Mouse (Mus musculus): ENCODE measurements around the gene D130052B06Rik. TPM values are rescaled to one million over a fixed set of nuclear protein-coding genes. Genes with fewer than 3 reads are reported as not detected.

Gene D130052B06Rik
- polyA plus RNA-seq, 1 experiment from 2014 or later, result 0.07 TPM

GRCm38 (mm10) chr11:33654485-33654884 lies 55.4 kb downstream of the D130052B06Rik start:
- no peaks in the 10 kb centered on the region for H3K4me1 ChIP-seq (ENCODE audit: control insufficient read depth, insufficient read depth, low read length)
- WGBS, result 84% methylated on average over 2 of the region's 2 CpGs
- no peak overlapping the region for H3K4me2 ChIP-seq (ENCODE audit: low read depth, severe bottlenecking)
- H3K27ac ChIP-seq (replicated peaks; ENCODE audit: low read depth, low read length), result no peak overlapping the region
- H3K4me3 ChIP-seq (ENCODE audit: low read depth, low read length), result no peak overlapping the region
- no peaks in the 10 kb centered on the region for H3K27me3 ChIP-seq (ENCODE audit: control insufficient read depth, insufficient read depth, low read length)
- H3K36me3 ChIP-seq (ENCODE audit: control insufficient read depth, insufficient read depth, low read length), result no peaks in the 10 kb centered on the region
- ATAC-seq (ENCODE audit: insufficient number of reproducible peaks, low FRiP score, low TSS enrichment, low read depth), result no peak
- DNase-seq (ENCODE audit: low spot score), result no peak
- H3K9ac ChIP-seq (ENCODE audit: low read length), result no peak overlapping the region
- no peaks in the 10 kb centered on the region for H3K9me3 ChIP-seq (ENCODE audit: control insufficient read depth, low read length)

GRCm38 (mm10) chr11:33655221-33655620 lies 56.1 kb downstream of the D130052B06Rik start:
- no peaks in the 10 kb centered on the region for H3K36me3 ChIP-seq (ENCODE audit: control insufficient read depth, insufficient read depth, low read length)
- H3K27ac ChIP-seq (replicated peaks; ENCODE audit: low read depth, low read length), result no peak overlapping the region
- no peaks in the 10 kb centered on the region for H3K27me3 ChIP-seq (ENCODE audit: control insufficient read depth, insufficient read depth, low read length)
- no peaks in the 10 kb centered on the region for H3K4me1 ChIP-seq (ENCODE audit: control insufficient read depth, insufficient read depth, low read length)
- H3K9me3 ChIP-seq (ENCODE audit: control insufficient read depth, low read length), result no peaks in the 10 kb centered on the region
- H3K9ac ChIP-seq (ENCODE audit: low read length), result no peak overlapping the region
- WGBS, result 83% methylated on average over 3 of the region's 3 CpGs
- H3K4me3 ChIP-seq (ENCODE audit: low read depth, low read length), result no peak overlapping the region
- H3K4me2 ChIP-seq (ENCODE audit: low read depth, severe bottlenecking), result no peak overlapping the region
- DNase-seq (ENCODE audit: low spot score), result no peak
- no peak for ATAC-seq (ENCODE audit: insufficient number of reproducible peaks, low FRiP score, low TSS enrichment, low read depth)

- WGBS, result 84% methylated on average over 7 of the region's 7 CpGs
- no peak overlapping the region for H3K9ac ChIP-seq (ENCODE audit: low read length)
- no peaks in the 10 kb centered on the region for H3K36me3 ChIP-seq (ENCODE audit: control insufficient read depth, insufficient read depth, low read length)
- H3K4me1 ChIP-seq (ENCODE audit: control insufficient read depth, insufficient read depth, low read length), result no peaks in the 10 kb centered on the region
- H3K27me3 ChIP-seq (ENCODE audit: control insufficient read depth, insufficient read depth, low read length), result no peaks in the 10 kb centered on the region
- H3K9me3 ChIP-seq (ENCODE audit: control insufficient read depth, low read length), result no peaks in the 10 kb centered on the region
- no peak overlapping the region for H3K4me2 ChIP-seq (ENCODE audit: low read depth, severe bottlenecking)
- no peak overlapping the region for H3K4me3 ChIP-seq (ENCODE audit: low read depth, low read length)
- DNase-seq (ENCODE audit: low spot score) (no peak), ATAC-seq (ENCODE audit: insufficient number of reproducible peaks, low FRiP score, low TSS enrichment, low read depth) (no peak)
- no peak overlapping the region for H3K27ac ChIP-seq (replicated peaks; ENCODE audit: low read depth, low read length)
Measured at GRCm38 (mm10) chr11:33655861-33656593, 56.9 kb downstream of the D130052B06Rik start.

DNA sequence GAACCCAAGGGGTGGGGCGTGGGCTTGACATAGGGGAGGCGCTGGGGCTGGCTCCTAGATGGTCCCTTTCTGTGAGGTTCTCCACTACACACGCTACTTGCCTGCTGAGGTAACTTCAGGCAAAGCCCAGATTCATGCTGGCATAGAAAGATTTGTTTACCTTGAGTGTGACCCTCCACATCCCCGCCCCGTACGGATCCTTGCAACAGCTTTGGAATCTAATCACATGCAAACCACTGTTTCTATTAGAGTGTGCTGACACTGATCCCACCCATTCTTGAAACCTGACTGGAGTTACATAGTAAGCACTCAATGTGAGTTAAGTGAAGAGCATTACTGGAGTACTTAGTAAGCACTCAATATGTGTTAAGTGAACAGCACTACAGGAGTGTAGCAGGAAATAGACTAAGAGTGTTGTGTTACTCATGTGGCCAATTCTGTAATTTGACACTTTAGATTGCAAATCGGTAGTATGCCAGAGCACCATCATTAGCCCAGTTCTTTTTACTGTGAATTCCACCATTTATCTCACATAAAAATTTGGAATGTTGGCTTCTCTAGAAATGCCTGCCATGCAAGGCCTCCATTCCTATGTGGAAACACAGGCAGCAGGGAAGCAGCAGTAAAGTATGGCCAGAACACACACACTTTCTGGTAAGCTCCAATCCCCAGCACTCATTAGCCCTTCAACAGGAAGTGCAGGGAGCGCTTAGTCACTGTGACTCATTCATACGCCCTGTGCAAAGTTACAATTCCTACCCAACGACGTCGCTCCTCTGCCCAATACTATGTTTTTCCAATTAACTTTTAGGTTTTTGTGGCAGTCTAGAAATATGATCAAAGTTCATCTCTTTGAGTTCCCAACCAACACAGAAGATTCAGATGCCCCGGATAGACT lies 61.2 kb downstream of the D130052B06Rik start:
- Histone ChIP-seq H3K27ac (replicated peaks; ENCODE audit: low read depth, low read length) (no peak overlapping the region), H3K9ac (ENCODE audit: low read length) (no peak overlapping the region), H3K4me1 (ENCODE audit: control insufficient read depth, insufficient read depth, low read length) (no peaks in the 10 kb centered on the region), H3K4me3 (ENCODE audit: low read depth, low read length) (no peak overlapping the region), H3K36me3 (ENCODE audit: control insufficient read depth, insufficient read depth, low read length) (no peaks in the 10 kb centered on the region), H3K9me3 (ENCODE audit: control insufficient read depth, low read length) (no peaks in the 10 kb centered on the region), H3K27me3 (ENCODE audit: control insufficient read depth, insufficient read depth, low read length) (no peaks in the 10 kb centered on the region), H3K4me2 (ENCODE audit: low read depth, severe bottlenecking) (no peak overlapping the region)
- DNase-seq (ENCODE audit: low spot score) (no peak), ATAC-seq (ENCODE audit: insufficient number of reproducible peaks, low FRiP score, low TSS enrichment, low read depth) (no peak)
- WGBS, result 68% methylated on average over 13 of the region's 13 CpGs

DNA sequence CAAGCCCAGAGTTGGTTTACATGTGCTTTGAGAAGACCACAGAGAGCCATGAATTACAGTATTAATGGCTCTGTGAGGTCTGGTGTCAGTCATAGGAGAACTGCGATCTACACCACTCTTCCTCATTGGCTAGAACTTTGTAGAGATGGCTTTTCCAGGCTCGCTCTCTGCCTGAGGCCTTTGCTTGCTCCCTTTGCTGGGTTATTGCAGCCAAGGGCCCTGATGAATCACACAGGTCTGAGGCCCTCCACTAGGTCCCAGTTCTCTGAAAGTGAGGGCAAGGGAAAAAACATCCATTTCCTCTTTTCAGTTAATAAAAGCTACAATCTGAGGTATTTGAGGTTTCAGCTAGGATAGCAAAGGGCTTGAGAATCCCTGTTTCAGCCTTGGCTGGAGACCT lies 64.5 kb downstream of the D130052B06Rik start:
- no peaks in the 10 kb centered on the region for H3K9me3 ChIP-seq (ENCODE audit: control insufficient read depth, low read length)
- H3K27ac ChIP-seq (replicated peaks; ENCODE audit: low read depth, low read length), result no peak overlapping the region
- H3K4me3 ChIP-seq (ENCODE audit: low read depth, low read length), result no peak overlapping the region
- WGBS, result 79% methylated on average over 2 of the region's 2 CpGs
- H3K36me3 ChIP-seq (ENCODE audit: control insufficient read depth, insufficient read depth, low read length), result no peaks in the 10 kb centered on the region
- no peak overlapping the region for H3K9ac ChIP-seq (ENCODE audit: low read length)
- DNase-seq (ENCODE audit: low spot score) (no peak), ATAC-seq (ENCODE audit: insufficient number of reproducible peaks, low FRiP score, low TSS enrichment, low read depth) (no peak)
- no peak overlapping the region for H3K4me2 ChIP-seq (ENCODE audit: low read depth, severe bottlenecking)
- no peaks in the 10 kb centered on the region for H3K27me3 ChIP-seq (ENCODE audit: control insufficient read depth, insufficient read depth, low read length)
- H3K4me1 ChIP-seq (ENCODE audit: control insufficient read depth, insufficient read depth, low read length), result no peaks in the 10 kb centered on the region

DNA sequence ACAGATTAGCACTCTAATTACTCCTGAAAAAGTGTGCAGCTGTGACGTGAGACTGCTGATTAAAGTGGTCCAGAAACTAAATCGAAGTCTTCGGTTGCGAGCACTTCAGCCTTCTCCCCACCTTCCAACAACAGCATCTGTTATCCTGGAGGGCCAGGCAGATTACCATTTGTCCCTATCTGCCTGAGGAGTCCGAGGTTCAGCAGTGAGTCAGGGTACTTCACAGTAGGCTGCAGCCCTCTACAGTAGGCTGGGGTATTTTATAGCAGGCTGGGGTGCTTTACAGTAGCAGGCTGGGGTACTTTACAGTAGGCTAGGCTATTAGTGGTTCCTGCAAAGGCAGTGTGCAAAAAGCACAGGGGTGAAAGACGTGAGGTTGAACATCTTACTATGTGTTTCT lies 69.3 kb downstream of the D130052B06Rik start:
- 0 out of 2 replicates have a peak, but pooled peaks cover 7% of the 10 kb centered on the region for H3K4me1 ChIP-seq (ENCODE audit: control insufficient read depth, insufficient read depth, low read length)
- H3K36me3 ChIP-seq (ENCODE audit: control insufficient read depth, insufficient read depth, low read length), result no peaks in the 10 kb centered on the region
- 52% methylated on average over 6 of the region's 6 CpGs for WGBS
- no peaks in the 10 kb centered on the region for H3K27me3 ChIP-seq (ENCODE audit: control insufficient read depth, insufficient read depth, low read length)
- no peaks in the 10 kb centered on the region for H3K9me3 ChIP-seq (ENCODE audit: control insufficient read depth, low read length)
- ATAC-seq (ENCODE audit: insufficient number of reproducible peaks, low FRiP score, low TSS enrichment, low read depth), result no peak
- H3K9ac ChIP-seq (ENCODE audit: low read length), result no peak overlapping the region
- H3K4me3 ChIP-seq (ENCODE audit: low read depth, low read length), result no peak overlapping the region
- no peak overlapping the region for H3K27ac ChIP-seq (replicated peaks; ENCODE audit: low read depth, low read length)
- DNase-seq (ENCODE audit: low spot score), result no peak
- no peak overlapping the region for H3K4me2 ChIP-seq (ENCODE audit: low read depth, severe bottlenecking)

DNA sequence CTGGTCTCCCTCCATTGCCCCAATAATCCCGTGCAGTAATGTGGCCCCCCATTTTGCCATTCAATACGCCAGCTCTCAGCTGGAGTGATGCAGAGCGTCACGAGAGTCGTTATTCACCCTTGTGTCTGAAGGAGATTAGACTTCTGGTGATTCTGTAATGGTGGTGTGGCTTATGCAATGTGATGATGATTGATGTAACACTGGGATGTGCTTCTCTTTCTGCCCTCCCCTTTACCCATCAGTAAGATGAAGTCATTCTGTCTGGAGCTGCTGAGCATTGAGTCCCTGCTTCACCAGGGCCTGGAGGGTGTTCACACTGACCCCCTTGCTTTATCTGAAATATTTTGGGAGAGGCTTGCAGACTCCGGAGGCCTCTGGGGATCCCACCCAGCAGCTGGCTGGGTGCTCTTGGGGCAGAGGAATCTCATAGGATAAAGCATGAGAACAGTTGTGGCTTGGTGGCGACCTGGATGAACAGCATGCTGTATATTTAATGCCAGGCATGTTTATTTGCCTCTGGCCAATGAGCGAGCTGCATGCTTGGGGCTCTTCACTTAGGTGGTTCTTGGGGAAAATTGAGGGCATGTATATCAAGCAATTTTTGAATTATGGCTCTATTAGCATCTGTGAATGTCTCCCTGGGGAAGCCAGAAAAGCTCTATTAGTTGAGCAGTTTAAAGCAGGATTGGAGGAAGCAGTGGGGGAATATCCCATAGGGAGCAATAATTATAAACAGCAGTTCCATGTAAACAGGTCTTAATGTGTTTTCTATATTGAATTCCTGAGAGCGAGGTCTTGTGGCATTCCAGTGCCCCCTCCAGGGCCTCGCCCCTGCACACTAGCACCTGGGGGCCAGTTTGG lies 71.2 kb downstream of the D130052B06Rik start:
- no peak overlapping the region for H3K9ac ChIP-seq (ENCODE audit: low read length)
- 0 out of 2 replicates have a peak, but pooled peaks cover 7% of the 10 kb centered on the region for H3K4me1 ChIP-seq (ENCODE audit: control insufficient read depth, insufficient read depth, low read length)
- no peak overlapping the region for H3K4me3 ChIP-seq (ENCODE audit: low read depth, low read length)
- 55% methylated on average over 10 of the region's 10 CpGs for WGBS
- no peaks in the 10 kb centered on the region for H3K9me3 ChIP-seq (ENCODE audit: control insufficient read depth, low read length)
- no peak overlapping the region for H3K4me2 ChIP-seq (ENCODE audit: low read depth, severe bottlenecking)
- DNase-seq (ENCODE audit: low spot score) (no peak), ATAC-seq (ENCODE audit: insufficient number of reproducible peaks, low FRiP score, low TSS enrichment, low read depth) (no peak)
- no peaks in the 10 kb centered on the region for H3K27me3 ChIP-seq (ENCODE audit: control insufficient read depth, insufficient read depth, low read length)
- no peaks in the 10 kb centered on the region for H3K36me3 ChIP-seq (ENCODE audit: control insufficient read depth, insufficient read depth, low read length)
- H3K27ac ChIP-seq (replicated peaks; ENCODE audit: low read depth, low read length), result no peak overlapping the region
